Mouse (Mus musculus) liver, embryonic 13.5 days (tissue): ENCODE results near the gene Adcy1. TPM values are rescaled to one million over a fixed set of nuclear protein-coding genes. Genes with fewer than 3 reads are reported as not detected.
"Not testable (repeated sequence)": the region's sequence is repeated elsewhere in the genome, so short reads cannot be mapped to it uniquely, and the experiment has no call there.

ENCODE experiments used
- ATAC-seq: fragments of 200-750 bp; cut with Nextera tagmentation; 2 replicates; pipeline ENCODE4 v1.8.0; 2017; ENCODE audit warnings: low read depth, mild to moderate bottlenecking, moderate number of reproducible peaks, moderate library complexity
- DNase-seq: peaks from one replicate; pipeline ENCODE4 v3.0.0; 2022
- H3K27ac ChIP-seq: fragments of 300-500 bp; sonication (generic); 2 replicates; pipeline ENCODE4 v1.5.1; 2015; ENCODE audit warnings: moderate library complexity, mild to moderate bottlenecking, inconsistent platforms
- H3K27me3 ChIP-seq: fragments of 300-500 bp; sonication (generic); 2 replicates; pipeline ENCODE4 v1.6.1; 2015; ENCODE audit warnings: mild to moderate bottlenecking, inconsistent platforms
- H3K36me3 ChIP-seq: fragments of 300-500 bp; sonication (generic); 2 replicates; pipeline ENCODE4 v1.6.1; 2015; ENCODE audit warnings: mild to moderate bottlenecking, inconsistent platforms
- H3K4me1 ChIP-seq: fragments of 300-500 bp; sonication (generic); replicated peaks from 2 replicates; pipeline ENCODE4 v1.6.1; 2015; ENCODE audit warnings: inconsistent platforms
- H3K4me2 ChIP-seq: fragments of 300-500 bp; sonication (generic); 2 replicates; pipeline ENCODE4 v1.6.1; 2015; ENCODE audit warnings: inconsistent platforms, mild to moderate bottlenecking, moderate library complexity
- H3K4me3 ChIP-seq: fragments of 300-500 bp; sonication (generic); replicated peaks from 2 replicates; pipeline ENCODE4 v1.5.1; 2015; ENCODE audit warnings: mild to moderate bottlenecking, inconsistent platforms
- H3K9ac ChIP-seq: fragments of 300-500 bp; sonication (generic); 2 replicates; pipeline ENCODE4 v1.6.1; 2015; ENCODE audit warnings: mild to moderate bottlenecking, inconsistent platforms
- H3K9me3 ChIP-seq: fragments of 300-500 bp; sonication (generic); replicated peaks from 2 replicates; pipeline ENCODE4 v1.6.1; 2016; ENCODE audit warnings: inconsistent platforms
- WGBS: fragments of 180-500 bp; shearing (Covaris S2); methylation state at CpG from one replicate; pipeline ENCODE4 v1.1.7; 2015; ENCODE audit not compliant: insufficient replicate concordance; 5-methylcytosine and 5-hydroxymethylcytosine counted together
- polyA plus RNA-seq: library from polyadenylated mRNA; unstranded; fragments of >200 nt; fragmentation: Nextera tagmentation; extraction: Ambion mirVana; gene quantifications from 2 replicates; pipeline ENCODE4 v1.2.1, GENCODE M21; 2015

Gene Adcy1
- polyA plus RNA-seq, 1 experiment from 2014 or later: 0.24 TPM

GRCm38 (mm10) chr11:7202206-7202605, 138.9 kb downstream of the Adcy1 start:
- no peaks in the 10 kb centered on the region for H3K9me3 ChIP-seq
- DNase-seq: no peak

DNA sequence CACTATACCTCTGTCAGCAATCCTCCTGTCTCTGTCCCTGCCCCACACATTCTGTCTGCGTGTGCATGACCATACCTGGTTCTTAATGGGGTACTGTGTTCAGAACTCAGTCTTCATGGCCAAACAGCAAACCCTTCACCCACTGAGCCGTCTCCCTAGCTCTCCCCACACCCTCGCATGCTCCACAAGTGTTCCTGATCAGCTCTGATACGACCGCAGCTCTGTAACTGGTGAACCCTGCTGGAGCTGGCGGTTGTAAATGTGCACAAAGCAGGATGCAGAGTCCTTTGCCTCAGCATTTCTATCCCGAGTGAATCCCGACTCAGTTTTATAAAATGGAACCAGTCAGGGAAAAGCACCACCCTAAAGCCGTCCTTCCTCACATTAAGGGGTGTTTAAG, 140.6 kb downstream of the Adcy1 start:
- no peak overlapping the region for H3K9ac ChIP-seq
- no peaks in the 10 kb centered on the region for H3K9me3 ChIP-seq
- no peaks in the 10 kb centered on the region for H3K4me1 ChIP-seq
- H3K27me3 ChIP-seq: no peaks in the 10 kb centered on the region
- DNase-seq (no peak), ATAC-seq (no peak)
- WGBS: 64% methylated on average over 9 of the region's 9 CpGs
- H3K27ac ChIP-seq: no peak overlapping the region
- H3K4me2 ChIP-seq: no peak overlapping the region
- no peaks in the 10 kb centered on the region for H3K36me3 ChIP-seq
- no peak overlapping the region for H3K4me3 ChIP-seq

More at GRCm38 (mm10) chr11:7202206-7202605, 138.9 kb downstream of the Adcy1 start:
- Histone ChIP-seq H3K4me3 (no peak overlapping the region), H3K4me2 (no peak overlapping the region), H3K36me3 (no peaks in the 10 kb centered on the region), H3K4me1 (no peaks in the 10 kb centered on the region), H3K27ac (no peak overlapping the region), H3K27me3 (no peaks in the 10 kb centered on the region), H3K9ac (no peak overlapping the region)
- 52% methylated on average over 7 of the region's 7 CpGs for WGBS
- ATAC-seq: no peak

DNA sequence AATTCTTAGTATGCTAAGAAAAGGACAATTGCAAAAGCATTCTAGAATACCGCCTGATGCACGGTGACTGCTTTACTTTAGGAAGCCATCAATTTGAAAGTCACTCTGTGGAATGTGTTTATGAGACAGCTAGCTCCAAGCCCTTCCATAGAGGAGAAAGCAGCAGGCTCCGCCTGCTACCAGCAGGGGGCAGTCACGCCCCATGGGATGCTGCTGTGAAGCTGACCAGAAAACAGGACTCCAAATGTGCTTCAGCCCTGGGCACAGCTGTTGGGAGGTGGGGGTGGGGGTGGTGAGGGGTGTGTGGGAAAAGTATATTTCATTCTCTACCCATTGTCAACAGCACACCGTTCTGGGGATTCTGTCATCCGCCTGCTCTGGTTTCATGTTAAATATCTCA, 147.1 kb downstream of the Adcy1 start:
- DNase-seq: no peak
- WGBS: 21% methylated on average over 6 of the region's 6 CpGs
- no peak overlapping the region for H3K4me3 ChIP-seq
- H3K9me3 ChIP-seq: no peaks in the 10 kb centered on the region
- no peaks in the 10 kb centered on the region for H3K4me1 ChIP-seq
- ATAC-seq: no peak
- peaks cover 45% of the 10 kb centered on the region for H3K27me3 ChIP-seq
- H3K36me3 ChIP-seq: no peaks in the 10 kb centered on the region
- no peak overlapping the region for H3K27ac ChIP-seq
- no peak overlapping the region for H3K9ac ChIP-seq
- H3K4me2 ChIP-seq: no peak overlapping the region

DNA sequence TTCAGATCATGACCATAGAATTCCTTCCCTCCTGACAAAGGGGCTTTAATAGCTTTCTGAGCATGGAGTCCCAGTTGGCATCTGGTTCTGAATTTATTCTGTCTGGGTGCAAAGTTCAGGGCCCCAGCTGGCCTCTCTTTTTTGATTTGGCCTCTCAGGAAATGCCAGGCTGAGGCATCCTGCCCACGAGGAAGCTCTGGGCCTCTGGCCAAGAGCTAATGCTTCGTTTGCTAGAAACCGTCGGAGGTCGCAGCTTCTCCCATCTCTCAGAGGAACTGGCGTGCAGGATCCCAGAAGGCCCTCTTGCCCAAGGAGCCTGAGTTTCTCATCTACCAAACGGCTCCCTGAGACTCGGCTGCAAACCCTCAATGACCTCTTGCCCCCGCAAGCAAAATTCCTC, 147.9 kb downstream of the Adcy1 start:
- Histone ChIP-seq H3K36me3 (no peaks in the 10 kb centered on the region), H3K4me2 (no peak overlapping the region), H3K4me3 (no peak overlapping the region), H3K27me3 (peaks cover 47% of the 10 kb centered on the region), H3K4me1 (no peaks in the 10 kb centered on the region), H3K9ac (no peak overlapping the region), H3K9me3 (no peaks in the 10 kb centered on the region), H3K27ac (no peak overlapping the region)
- 23% methylated on average over 9 of the region's 9 CpGs for WGBS
- ATAC-seq (no peak), DNase-seq (no peak)

DNA sequence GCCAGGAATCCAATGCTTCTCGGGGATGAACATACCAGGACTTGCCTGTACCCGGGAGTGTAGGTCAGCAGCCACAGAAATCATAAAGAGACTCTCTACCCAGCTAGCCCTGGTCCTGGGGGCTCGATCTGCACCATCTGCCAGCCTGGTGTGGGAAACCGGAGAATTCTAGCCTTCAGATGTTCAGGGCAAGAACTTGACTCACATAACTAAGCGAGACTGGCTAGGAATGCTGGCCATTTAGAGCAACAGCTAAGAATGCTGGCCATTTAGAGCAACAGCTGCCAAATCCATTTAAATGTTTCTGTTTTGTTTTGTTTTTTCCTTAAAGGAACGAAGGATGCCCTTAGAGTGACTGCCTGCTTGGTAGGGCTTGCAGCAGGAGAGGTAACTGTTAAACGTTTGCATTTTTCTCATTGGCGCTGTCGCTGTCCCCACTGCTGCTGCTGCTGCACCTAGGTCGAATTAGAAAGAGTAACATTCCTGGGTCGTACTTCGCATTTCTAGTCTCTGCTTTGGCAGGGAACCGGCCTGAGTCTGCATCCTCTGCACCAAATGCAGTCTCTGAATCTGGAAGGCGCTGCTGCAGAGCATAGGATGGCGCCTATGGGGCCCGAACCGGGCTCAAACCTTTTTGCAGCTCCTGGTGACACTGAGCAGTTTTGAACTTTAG, 149.0 kb downstream of the Adcy1 start:
- Histone ChIP-seq H3K4me3 (peak overlapping the region; percentile 49), H3K9me3 (no peaks in the 10 kb centered on the region), H3K4me2 (peak overlapping the region; percentile 57; the same call in 1 of the 2 replicates), H3K4me1 (no peaks in the 10 kb centered on the region), H3K9ac (no peak overlapping the region), H3K27me3 (peaks cover 49% of the 10 kb centered on the region), H3K27ac (no peak overlapping the region), H3K36me3 (no peaks in the 10 kb centered on the region)
- WGBS: 21% methylated on average over 17 of the region's 17 CpGs
- ATAC-seq: no peak
- no peak for DNase-seq

DNA sequence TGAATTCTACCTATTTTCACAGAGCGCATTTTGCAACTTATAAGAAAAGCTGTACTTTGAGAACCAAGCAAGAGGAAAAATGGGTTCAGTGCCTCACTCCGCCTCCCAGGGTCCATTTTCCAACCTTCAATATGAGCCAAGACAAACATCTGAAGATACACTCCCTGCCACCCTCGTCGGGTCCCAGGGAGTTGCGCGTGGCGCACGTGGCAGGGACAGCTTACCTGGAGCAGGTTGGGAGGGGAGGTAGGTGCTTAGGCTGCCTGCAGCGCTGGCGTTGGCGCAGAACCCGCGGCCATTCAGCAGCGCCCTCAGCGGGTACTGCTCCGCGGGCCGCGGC, 149.8 kb downstream of the Adcy1 start:
- Histone ChIP-seq H3K4me1 (no peaks in the 10 kb centered on the region), H3K4me3 (peak overlapping the region; percentile 49), H3K36me3 (no peaks in the 10 kb centered on the region), H3K9me3 (no peaks in the 10 kb centered on the region), H3K9ac (peak overlapping the region; percentile 39; the same call in 1 of the 2 replicates), H3K4me2 (peak overlapping the region; percentile 57), H3K27me3 (peaks cover 49% of the 10 kb centered on the region), H3K27ac (no peak overlapping the region)
- DNase-seq (no peak), ATAC-seq (no peak)
- WGBS: 3% methylated on average over 19 of the region's 19 CpGs

DNA sequence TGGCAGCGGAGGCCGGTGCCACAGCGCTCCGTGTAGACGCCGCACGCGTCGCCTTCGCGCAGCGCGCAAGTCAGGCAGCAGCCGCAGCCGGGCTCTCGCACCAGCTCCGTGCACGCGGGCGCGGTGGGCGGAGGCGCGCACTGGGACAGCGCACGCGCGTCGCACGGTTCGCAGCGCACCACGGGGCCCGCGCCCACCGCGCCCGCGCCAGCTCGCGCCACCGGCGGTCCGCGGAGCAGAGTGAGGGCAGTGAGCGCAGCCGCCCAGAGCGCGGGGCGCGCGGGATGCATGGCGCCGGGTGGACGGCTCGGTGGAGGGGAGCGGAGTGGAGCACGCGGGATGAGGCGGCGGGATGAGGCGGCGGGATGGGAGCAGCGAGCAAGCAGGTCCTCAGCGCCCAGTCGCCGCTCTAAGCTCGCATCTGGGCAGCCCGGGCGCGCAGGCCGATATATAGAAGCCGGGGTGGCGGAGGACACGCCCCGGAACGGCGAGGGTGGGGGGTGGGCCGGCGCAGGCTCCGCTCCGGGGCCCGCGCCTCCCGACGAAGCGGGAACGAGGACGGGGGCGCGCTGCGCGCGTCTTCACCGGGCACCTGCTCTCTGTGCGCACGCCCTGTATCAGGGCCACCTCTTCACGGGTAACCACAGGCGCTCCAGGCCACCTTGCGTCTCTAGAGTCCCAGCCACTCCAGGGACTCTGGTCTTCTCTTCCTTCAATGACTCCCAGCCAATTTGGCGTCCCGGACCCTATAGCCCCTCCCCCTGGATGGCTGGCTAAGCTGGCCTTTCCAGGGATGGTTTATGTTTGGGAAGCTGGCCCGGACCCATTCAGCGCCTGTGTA, 150.4 kb downstream of the Adcy1 start, which contains the start of gene Igfbp3:
Igfbp3 (minus strand) TSS at position 423 of the 841 bp plus-strand sequence.
- 1% methylated on average over 64 of the region's 104 CpGs for WGBS
- peak within 1 kb of the TSS; percentile 39; the same call in 1 of the 2 replicates for H3K9ac ChIP-seq
- DNase-seq: no peak

GRCm38 (mm10) chr11:7214342-7214660, 151.0 kb downstream of the Adcy1 start:
- H3K4me2 ChIP-seq: peak overlapping the region; percentile 57
- no peak overlapping the region for H3K9ac ChIP-seq
- H3K27me3 ChIP-seq: peaks cover 49% of the 10 kb centered on the region
- H3K9me3 ChIP-seq: no peaks in the 10 kb centered on the region
- peak overlapping the region; percentile 49; the same call in 1 of the 2 replicates for H3K4me3 ChIP-seq
- ATAC-seq: no peak
- no peak overlapping the region for H3K27ac ChIP-seq
- WGBS: 2% methylated on average over 12 of the region's 12 CpGs
- no peaks in the 10 kb centered on the region for H3K36me3 ChIP-seq
- DNase-seq: no peak
- no peaks in the 10 kb centered on the region for H3K4me1 ChIP-seq

More for the DNA sequence above, 150.4 kb downstream of the Adcy1 start, which contains the start of gene Igfbp3:
- H3K4me1 ChIP-seq: no peaks in the 10 kb centered on the region
- peak within 1 kb of the TSS; percentile 49 for H3K4me3 ChIP-seq
- H3K4me2 ChIP-seq: peak within 1 kb of the TSS; percentile 57
- H3K27me3 ChIP-seq: peaks cover 49% of the 10 kb centered on the region
- no peak within 1 kb of the TSS for H3K27ac ChIP-seq
- peak; percentile 43 for ATAC-seq
- no peaks in the 10 kb centered on the region for H3K36me3 ChIP-seq
- no peaks in the 10 kb centered on the region for H3K9me3 ChIP-seq

DNA sequence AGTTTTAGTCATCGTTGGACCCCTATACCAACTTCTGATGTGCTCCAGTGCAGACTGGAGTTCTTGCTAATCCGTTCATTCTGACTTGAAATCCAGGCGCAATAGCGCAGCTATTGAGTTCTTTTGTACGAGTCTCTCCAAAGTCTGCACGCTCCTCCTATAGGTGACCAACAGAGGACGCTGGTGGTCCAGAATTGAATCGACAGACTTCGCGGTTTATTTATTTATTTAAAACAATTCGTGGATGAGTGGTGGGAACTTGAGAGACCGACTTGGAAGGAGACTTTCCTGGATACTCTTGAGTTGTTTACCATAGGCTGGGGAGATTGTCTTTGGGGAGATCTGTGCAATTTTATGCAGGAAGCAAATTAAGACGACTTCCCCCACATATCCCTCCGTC, 151.5 kb downstream of the Adcy1 start:
- Histone ChIP-seq H3K4me1 (no peaks in the 10 kb centered on the region), H3K36me3 (no peaks in the 10 kb centered on the region), H3K27me3 (peaks cover 49% of the 10 kb centered on the region), H3K4me3 (no peak overlapping the region), H3K27ac (no peak overlapping the region), H3K9ac (no peak overlapping the region), H3K9me3 (no peaks in the 10 kb centered on the region), H3K4me2 (no peak overlapping the region)
- ATAC-seq (no peak), DNase-seq (no peak)
- 4% methylated on average over 14 of the region's 14 CpGs for WGBS

DNA sequence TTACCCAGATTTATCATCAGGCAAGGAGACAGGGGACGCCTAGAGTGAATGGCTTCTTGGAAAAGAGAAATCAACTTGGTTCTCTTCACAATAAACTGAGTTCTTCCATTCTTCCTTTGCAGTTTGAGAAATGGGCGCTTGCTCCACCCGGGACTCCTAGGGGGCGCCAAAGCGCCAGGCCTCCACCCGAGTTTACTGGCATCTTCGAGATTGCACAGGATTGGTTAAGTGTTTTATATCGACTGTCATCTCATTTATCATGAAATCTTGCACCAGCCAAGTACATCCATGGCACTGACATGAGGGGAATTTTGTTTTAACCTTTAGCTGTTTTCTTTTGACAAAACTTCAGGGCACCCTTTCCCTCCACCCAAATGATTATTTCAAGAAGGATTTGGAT, 152.4 kb downstream of the Adcy1 start:
- H3K27ac ChIP-seq: no peak overlapping the region
- H3K9ac ChIP-seq: no peak overlapping the region
- no peaks in the 10 kb centered on the region for H3K4me1 ChIP-seq
- no peak overlapping the region for H3K4me2 ChIP-seq
- ATAC-seq (no peak), DNase-seq (no peak)
- WGBS: 8% methylated on average over 8 of the region's 8 CpGs
- H3K4me3 ChIP-seq: no peak overlapping the region
- H3K9me3 ChIP-seq: no peaks in the 10 kb centered on the region
- H3K27me3 ChIP-seq: peaks cover 47% of the 10 kb centered on the region
- no peaks in the 10 kb centered on the region for H3K36me3 ChIP-seq

DNA sequence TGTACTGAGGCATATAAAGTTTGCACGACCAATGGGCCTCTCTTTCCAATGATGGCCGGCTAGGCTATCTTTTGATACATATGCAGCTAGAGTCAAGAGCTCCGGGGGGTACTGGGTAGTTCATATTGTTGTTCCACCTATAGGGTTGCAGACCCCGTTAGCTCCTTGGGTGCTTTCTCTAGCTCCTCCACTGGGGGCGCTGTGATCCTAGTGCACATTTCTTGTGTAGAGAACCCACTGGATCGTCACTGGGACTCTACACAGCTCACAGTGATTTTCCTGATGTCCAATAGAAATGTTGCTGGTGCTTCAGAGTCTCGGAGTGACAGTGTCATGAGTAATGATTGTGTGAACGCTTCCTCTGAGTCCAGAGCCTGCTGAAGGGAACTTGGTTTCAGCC, 158.5 kb downstream of the Adcy1 start:
- H3K27ac ChIP-seq, ATAC-seq, H3K36me3 ChIP-seq, H3K4me3 ChIP-seq, H3K9me3 ChIP-seq, H3K4me1 ChIP-seq, H3K27me3 ChIP-seq, H3K9ac ChIP-seq, DNase-seq, H3K4me2 ChIP-seq: not testable (repeated sequence)
- 45% methylated on average over 8 of the region's 8 CpGs for WGBS
